Mouse (Mus musculus) thymus, postnatal 25 days (tissue): ENCODE data around the gene Vil1.
A peak's percentile ranks its signal among the peaks of the same experiment; 100 is the strongest.

ENCODE experiments used
- DNase-seq: peaks from one replicate; pipeline ENCODE4 v3.0.0; 2022

The Vil1 gene

GRCm38 (mm10) chr1:74387386-74387988 lies 21.7 kb upstream of the Vil1 start:
- DNase-seq = no peak

- no peak for DNase-seq
Measured at GRCm38 (mm10) chr1:74388398-74388920, 20.7 kb upstream of the Vil1 start.

GRCm38 (mm10) chr1:74389831-74390286 lies 19.3 kb upstream of the Vil1 start:
- DNase-seq = peak; percentile 69

GRCm38 (mm10) chr1:74390287-74390906 lies 18.8 kb upstream of the Vil1 start:
- peak; percentile 77 for DNase-seq

DNA sequence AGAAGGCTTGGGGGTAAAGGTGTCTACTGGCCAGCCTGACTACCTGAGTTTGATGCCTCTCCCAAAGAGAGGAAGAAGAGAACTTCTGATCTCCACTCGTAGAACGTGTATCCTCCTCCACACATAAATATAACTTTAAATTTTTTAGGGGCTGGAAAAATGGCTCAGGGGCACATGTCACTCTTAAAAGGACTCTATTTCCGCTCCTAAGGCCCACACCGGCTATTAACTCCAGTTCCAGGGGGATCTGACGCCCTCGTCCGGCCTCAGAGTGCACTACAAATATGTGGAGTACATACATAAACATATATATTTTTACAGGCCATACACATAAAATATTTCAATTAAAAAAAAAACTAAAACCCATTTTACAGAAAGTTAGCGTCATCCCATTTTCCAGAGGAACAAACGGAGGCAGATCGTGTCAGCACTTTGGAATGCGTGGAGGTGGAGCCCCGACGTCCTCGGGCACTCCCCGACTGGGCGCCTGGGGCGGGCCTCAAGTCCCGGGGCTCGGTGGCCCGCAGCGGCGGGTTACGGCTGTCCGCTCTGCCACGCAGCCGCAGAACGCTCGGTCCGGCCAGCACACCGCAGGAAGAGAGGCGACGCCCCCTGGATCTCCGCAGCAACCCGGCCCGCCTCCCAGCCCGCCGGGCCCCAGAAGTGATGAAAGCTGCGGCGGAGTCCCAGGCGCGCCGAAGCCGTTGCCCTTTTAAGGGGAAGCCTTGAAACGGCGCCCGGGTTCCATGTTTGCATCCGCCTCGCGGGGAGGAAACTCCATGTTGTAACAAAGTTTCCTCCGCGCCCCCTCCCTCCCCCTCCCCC lies 18.0 kb upstream of the Vil1 start, which contains the start of gene Ctdsp1:
Gene Ctdsp1, plus strand, starts transcription at position 586 of the 825 bp plus-strand sequence.
- peak; percentile 94 for DNase-seq

GRCm38 (mm10) chr1:74391844-74392441 lies 17.2 kb upstream of the Vil1 start:
- DNase-seq = peak; percentile 83

GRCm38 (mm10) chr1:74392446-74392994 lies 16.7 kb upstream of the Vil1 start:
- no peak for DNase-seq

DNA sequence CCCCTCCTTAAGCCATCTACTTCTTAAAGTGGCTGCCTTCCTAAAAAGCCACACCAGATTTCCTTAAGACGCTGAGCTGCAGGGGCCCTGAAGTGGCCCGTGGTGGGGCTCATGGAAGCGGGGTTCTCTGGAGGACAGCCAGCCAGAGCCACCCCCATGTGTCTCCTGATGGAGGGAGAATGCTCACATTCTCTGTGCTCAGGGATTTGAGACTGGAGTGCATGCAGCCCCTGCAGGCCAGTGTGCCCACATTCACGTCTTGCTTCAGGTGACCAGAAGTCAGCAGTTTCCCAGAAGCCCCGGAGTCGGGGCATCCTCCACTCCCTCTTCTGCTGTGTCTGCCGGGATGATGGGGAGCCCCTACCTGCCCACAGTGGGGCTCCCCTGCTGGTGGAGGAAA lies 16.2 kb upstream of the Vil1 start:
- DNase-seq = no peak

DNA sequence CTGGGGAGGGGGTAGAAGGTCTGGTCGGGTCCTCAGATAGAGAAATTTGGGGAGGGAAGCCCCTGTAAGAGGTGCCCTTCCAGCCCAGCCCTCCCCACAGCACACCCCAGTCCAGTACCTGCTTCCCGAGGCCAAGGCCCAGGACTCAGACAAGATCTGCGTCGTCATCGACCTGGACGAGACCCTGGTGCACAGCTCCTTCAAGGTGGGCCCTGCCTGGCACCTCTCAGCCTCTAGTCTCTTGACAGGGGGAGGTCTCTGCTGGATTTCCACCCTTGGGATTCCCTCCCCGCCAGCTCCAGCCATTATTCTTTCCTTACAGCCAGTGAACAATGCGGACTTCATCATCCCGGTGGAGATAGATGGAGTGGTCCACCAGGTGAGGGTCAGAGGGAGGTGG lies 15.5 kb upstream of the Vil1 start:
- DNase-seq = no peak

DNA sequence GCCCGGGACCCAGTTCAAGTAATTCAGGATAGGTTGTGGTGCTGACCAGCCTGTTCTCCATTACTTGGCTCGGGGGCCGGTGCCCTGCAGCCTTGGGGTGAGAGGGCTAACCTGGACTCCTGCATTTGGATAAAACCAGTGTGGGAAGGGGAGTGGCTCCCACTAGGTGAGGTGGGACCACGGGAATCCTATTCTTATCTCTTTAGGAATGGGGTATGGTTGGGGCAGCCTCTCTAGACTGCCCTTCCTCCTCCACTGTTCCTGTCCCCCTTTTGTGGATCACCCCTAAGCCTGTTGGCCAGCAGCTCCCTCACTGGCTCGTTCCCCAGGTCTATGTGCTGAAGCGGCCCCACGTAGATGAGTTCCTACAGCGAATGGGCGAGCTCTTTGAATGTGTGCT lies 14.9 kb upstream of the Vil1 start:
- no peak for DNase-seq

GRCm38 (mm10) chr1:74394858-74395257 lies 14.3 kb upstream of the Vil1 start:
- DNase-seq = no peak

DNA sequence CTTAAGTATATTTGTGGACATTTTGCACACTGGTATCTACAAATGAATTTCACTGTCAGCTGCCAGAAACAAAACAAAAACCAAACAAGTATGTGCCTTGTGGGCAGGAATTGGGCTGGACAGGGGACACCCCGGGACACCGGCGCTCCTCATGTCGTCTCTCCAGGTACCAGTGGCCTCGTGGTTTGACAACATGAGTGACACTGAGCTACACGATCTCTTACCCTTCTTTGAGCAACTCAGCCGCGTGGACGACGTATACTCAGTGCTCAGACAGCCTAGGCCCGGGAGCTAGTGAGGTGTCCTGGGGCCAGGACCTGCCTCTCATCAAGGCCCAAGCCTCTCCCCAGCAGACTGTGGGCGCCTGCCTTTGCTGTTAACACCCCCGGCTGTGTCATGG lies 13.9 kb upstream of the Vil1 start:
- DNase-seq = no peak

- peak; percentile 13 for DNase-seq
Measured at GRCm38 (mm10) chr1:74396456-74397222, 12.5 kb upstream of the Vil1 start.

DNA sequence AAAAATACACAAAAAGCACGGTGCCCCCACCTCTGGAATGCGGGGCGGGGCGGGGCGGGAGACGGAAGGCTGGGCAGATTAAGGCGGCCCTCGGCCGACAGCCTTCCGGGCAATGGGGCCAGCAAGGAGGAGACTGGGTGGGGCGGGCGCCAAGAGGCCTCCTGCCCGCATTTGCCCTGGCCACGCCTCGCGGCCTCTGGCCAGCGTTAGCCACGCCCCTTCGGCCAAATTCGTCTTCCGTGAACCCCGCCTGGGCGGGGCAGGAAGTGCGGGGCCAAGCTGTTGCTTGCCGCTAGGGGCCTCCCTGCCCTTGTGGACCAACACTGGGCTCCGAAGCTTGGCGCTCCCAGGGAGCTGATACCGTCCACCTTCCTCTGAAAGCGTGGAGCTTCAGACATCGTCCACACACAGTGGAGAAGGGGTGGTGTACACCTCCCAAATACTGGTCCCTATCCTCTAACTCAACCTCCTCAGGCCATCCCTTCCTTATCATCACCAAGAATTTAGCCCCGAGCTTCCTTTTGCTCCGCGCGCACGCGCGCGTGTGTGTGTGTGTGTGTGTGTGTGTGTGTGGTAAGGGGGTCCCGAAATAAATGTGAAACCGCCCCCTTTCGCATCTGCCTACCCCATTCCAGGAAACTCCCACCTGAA lies 11.8 kb upstream of the Vil1 start:
- DNase-seq = peak; percentile 87

DNA sequence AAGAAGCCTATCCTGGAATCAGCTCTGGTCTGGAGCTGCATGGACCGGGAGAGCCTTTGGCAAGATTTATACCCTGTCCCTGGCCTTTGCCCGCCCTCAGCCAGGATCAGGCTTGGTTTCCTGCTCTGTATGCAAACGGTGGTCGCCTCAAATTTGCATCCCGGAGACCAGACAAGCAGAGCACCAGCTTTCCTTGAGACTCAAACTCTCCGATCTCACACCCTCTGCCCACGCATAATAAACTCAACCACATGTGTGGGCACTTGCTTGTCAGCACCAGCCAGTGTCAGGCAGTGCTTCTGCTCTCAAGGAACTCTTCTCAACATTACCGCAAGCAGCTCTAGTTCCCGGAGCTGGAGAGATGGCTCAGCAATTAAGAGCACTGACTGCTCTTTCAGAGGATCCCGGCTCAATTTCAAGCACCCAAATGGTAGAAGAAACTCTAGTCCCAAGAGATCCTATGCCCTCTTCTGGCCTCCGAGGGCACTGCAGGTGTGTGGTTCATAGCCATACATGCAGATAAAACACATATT lies 11.2 kb upstream of the Vil1 start:
- DNase-seq = peak; percentile 82

GRCm38 (mm10) chr1:74400531-74400930 lies 8.6 kb upstream of the Vil1 start:
- no peak for DNase-seq

- no peak for DNase-seq
Measured at GRCm38 (mm10) chr1:74401015-74401702, 8.0 kb upstream of the Vil1 start.

- no peak for DNase-seq
Measured at GRCm38 (mm10) chr1:74404206-74404605, 5.0 kb upstream of the Vil1 start.

- DNase-seq = no peak
Measured at GRCm38 (mm10) chr1:74411753-74412325, 2.7 kb downstream of the Vil1 start.

DNA sequence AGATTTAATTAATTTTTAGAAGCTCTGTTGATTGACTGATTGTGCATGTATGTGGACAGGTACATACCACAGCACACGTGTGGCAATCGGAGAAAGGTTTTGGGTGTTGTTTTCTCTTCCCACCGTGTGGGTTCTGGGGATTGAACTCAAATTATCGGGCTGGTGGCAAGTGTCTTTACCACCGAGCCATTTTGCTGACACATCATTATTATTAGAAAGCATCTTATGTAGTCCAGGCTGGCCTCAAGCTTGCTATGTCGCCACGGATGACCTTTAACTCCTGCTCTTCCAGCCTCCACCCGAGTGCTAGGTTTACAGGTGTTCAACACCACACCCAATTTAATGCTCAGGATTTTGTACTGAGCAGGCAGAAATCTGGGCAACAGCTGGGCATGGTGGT lies 3.5 kb downstream of the Vil1 start:
- DNase-seq = no peak
